Mouse (Mus musculus): ENCODE measurements around the gene Mbnl1. TPM values are rescaled to one million over a fixed set of nuclear protein-coding genes. Genes with fewer than 3 reads are reported as not detected.

The Mbnl1 gene
- total RNA-seq (2023), result 100 to 1,000 TPM; 411 to 466 TPM

GRCm38 (mm10) chr3:60472681-60473177 is at the start of gene Mbnl1:
Gene Mbnl1, plus strand, starts transcription at chr3:60472830.

